Mouse (Mus musculus) ES-Bruce4 (cell line): ENCODE data around the gene Rabep1. TPM values are rescaled to one million over a fixed set of nuclear protein-coding genes. Genes with fewer than 3 reads are reported as not detected.
A peak's percentile ranks its signal among the peaks of the same experiment; 100 is the strongest.

Source experiments
- H3K27ac ChIP-seq: 2 replicates; pipeline ENCODE4 v1.5.1; 2012; ENCODE audit warnings: low read length, inconsistent platforms; ENCODE audit not compliant: insufficient read depth
- H3K27me3 ChIP-seq: 2 replicates; pipeline ENCODE4 v1.6.1; 2012; ENCODE audit warnings: mild to moderate bottlenecking, low read length, inconsistent platforms; ENCODE audit not compliant: control insufficient read depth, poor library complexity, insufficient read depth, severe bottlenecking
- H3K36me3 ChIP-seq: 2 replicates; pipeline ENCODE4 v1.6.1; 2012; ENCODE audit warnings: inconsistent platforms, mild to moderate bottlenecking, low read length, moderate library complexity; ENCODE audit not compliant: control insufficient read depth, poor library complexity, insufficient read depth, severe bottlenecking
- H3K4me1 ChIP-seq: one replicate; pipeline ENCODE4 v1.8.1; 2011; ENCODE audit warnings: low read length; ENCODE audit not compliant: control insufficient read depth, insufficient read depth
- H3K4me3 ChIP-seq: 2 replicates; pipeline ENCODE4 v1.5.1; 2011; ENCODE audit warnings: low read depth, mild to moderate bottlenecking, low read length
- H3K9ac ChIP-seq: 2 replicates; pipeline ENCODE4 v1.6.1; 2012; ENCODE audit warnings: low read depth, mild to moderate bottlenecking, inconsistent platforms; ENCODE audit not compliant: poor library complexity, severe bottlenecking
- H3K9me3 ChIP-seq: replicated peaks from 2 replicates; pipeline ENCODE4 v1.6.1; 2012; ENCODE audit warnings: mild to moderate bottlenecking, low read length, inconsistent platforms; ENCODE audit not compliant: control insufficient read depth, poor library complexity, insufficient read depth, severe bottlenecking
- CTCF ChIP-seq: IDR thresholded peaks from one replicate; pipeline ENCODE4 v1.8.1; 2011; ENCODE audit warnings: low read depth, low read length
- EP300 ChIP-seq: IDR thresholded peaks from 2 replicates; pipeline ENCODE4 v1.6.1; 2011; ENCODE audit warnings: low read depth, low read length; ENCODE audit not compliant: insufficient read depth
- POLR2A ChIP-seq: IDR thresholded peaks from one replicate; pipeline ENCODE4 v1.8.1; 2011; ENCODE audit warnings: low read length; ENCODE audit not compliant: insufficient read depth
- polyA plus RNA-seq: library from polyadenylated mRNA; stranded (reverse); fragments of >200 nt; gene quantifications from 2 replicates; pipeline ENCODE4 v1.2.4, GENCODE M21; 2011; ENCODE audit warnings: low read depth; ENCODE audit not compliant: missing spikeins, insufficient read depth, insufficient read length

The Rabep1 gene
- polyA plus RNA-seq, 1 experiment, result 50.9 TPM

GRCm38 (mm10) chr11:70919524-70919923 lies 74.9 kb downstream of the Rabep1 start:
- Histone ChIP-seq H3K4me3 (no peak overlapping the region), H3K36me3 (peaks cover 19% of the 10 kb centered on the region), H3K9ac (no peak overlapping the region)

GRCm38 (mm10) chr11:70931461-70931860 lies 86.9 kb downstream of the Rabep1 start:
- no peaks in the 10 kb centered on the region for H3K27me3 ChIP-seq
- H3K9ac ChIP-seq, result no peak overlapping the region
- no peak overlapping the region for H3K27ac ChIP-seq
- peaks cover 5% of the 10 kb centered on the region for H3K36me3 ChIP-seq
- H3K4me3 ChIP-seq, result no peak overlapping the region
- no peaks in the 10 kb centered on the region for H3K9me3 ChIP-seq
- no peaks in the 10 kb centered on the region for H3K4me1 ChIP-seq
- TF ChIP-seq POLR2A, result no peak
- TF ChIP-seq EP300, result no peak
- TF ChIP-seq CTCF, result no peak

More at GRCm38 (mm10) chr11:70919524-70919923, 74.9 kb downstream of the Rabep1 start:
- Histone ChIP-seq H3K27ac (no peak overlapping the region), H3K27me3 (no peaks in the 10 kb centered on the region), H3K9me3 (no peaks in the 10 kb centered on the region), H3K4me1 (no peaks in the 10 kb centered on the region)
- TF ChIP-seq EP300, result no peak
- no peak for TF ChIP-seq POLR2A
- no peak for TF ChIP-seq CTCF

- Histone ChIP-seq H3K4me1 (no peaks in the 10 kb centered on the region), H3K36me3 (peaks cover 18% of the 10 kb centered on the region), H3K4me3 (no peak overlapping the region), H3K9ac (no peak overlapping the region), H3K27me3 (no peaks in the 10 kb centered on the region), H3K9me3 (no peaks in the 10 kb centered on the region), H3K27ac (no peak overlapping the region)
- TF ChIP-seq CTCF, result no peak
- no peak for TF ChIP-seq POLR2A
- TF ChIP-seq EP300, result no peak
Observed at GRCm38 (mm10) chr11:70935316-70935715, 90.7 kb downstream of the Rabep1 start.

DNA sequence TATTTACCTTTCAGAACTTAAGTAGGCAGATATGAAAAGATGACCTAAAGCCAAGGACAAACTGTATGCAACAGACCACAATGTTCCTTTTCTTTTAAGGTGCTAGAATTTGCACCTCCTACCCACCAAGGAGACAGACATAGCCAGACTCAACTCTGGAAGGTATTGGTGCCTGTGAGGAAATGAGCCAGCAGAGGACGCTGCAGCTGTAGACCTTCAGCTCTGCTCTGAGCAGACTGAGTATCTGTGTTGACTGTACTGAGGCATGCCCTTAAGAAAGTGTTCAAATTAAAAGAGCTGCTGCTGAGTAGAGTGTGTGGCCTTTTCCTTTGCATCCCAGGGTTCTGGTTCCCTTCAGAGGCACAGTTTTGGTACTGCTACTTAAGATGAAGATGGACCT lies 98.0 kb downstream of the Rabep1 start:
- Histone ChIP-seq H3K9me3 (no peaks in the 10 kb centered on the region), H3K4me3 (no peak overlapping the region), H3K4me1 (no peaks in the 10 kb centered on the region), H3K9ac (no peak overlapping the region), H3K27ac (no peak overlapping the region), H3K36me3 (peaks cover 69% of the 10 kb centered on the region), H3K27me3 (no peaks in the 10 kb centered on the region)
- TF ChIP-seq EP300 (no peak), POLR2A (no peak), CTCF (peak; percentile 65)

GRCm38 (mm10) chr11:70943651-70944050 lies 99.1 kb downstream of the Rabep1 start:
- no peaks in the 10 kb centered on the region for H3K9me3 ChIP-seq
- H3K36me3 ChIP-seq, result peaks cover 78% of the 10 kb centered on the region
- no peak for TF ChIP-seq EP300
- no peak for TF ChIP-seq CTCF
- no peak for TF ChIP-seq POLR2A

GRCm38 (mm10) chr11:70944935-70945817 lies 100.6 kb downstream of the Rabep1 start:
- TF ChIP-seq EP300 (no peak), CTCF (no peak), POLR2A (no peak)
- H3K4me3 ChIP-seq, result no peak overlapping the region
- peaks cover 86% of the 10 kb centered on the region for H3K36me3 ChIP-seq

More at GRCm38 (mm10) chr11:70943651-70944050, 99.1 kb downstream of the Rabep1 start:
- Histone ChIP-seq H3K9ac (no peak overlapping the region), H3K27me3 (no peaks in the 10 kb centered on the region), H3K4me3 (no peak overlapping the region), H3K27ac (no peak overlapping the region), H3K4me1 (no peaks in the 10 kb centered on the region)

More at GRCm38 (mm10) chr11:70944935-70945817, 100.6 kb downstream of the Rabep1 start:
- H3K9me3 ChIP-seq, result no peaks in the 10 kb centered on the region
- H3K9ac ChIP-seq, result no peak overlapping the region
- H3K4me1 ChIP-seq, result no peaks in the 10 kb centered on the region
- no peaks in the 10 kb centered on the region for H3K27me3 ChIP-seq
- H3K27ac ChIP-seq, result peak overlapping the region; percentile 1; the same call in 1 of the 2 replicates
